Mouse (Mus musculus): ENCODE data around the gene Zdhhc14.
A peak's percentile ranks its signal among the peaks of the same experiment; 100 is the strongest.

The Zdhhc14 gene

GRCm38 (mm10) chr17:5794276-5794675 lies 301.9 kb downstream of the Zdhhc14 start:
- DNase-seq, result no peak

- no peak for DNase-seq
These were observed 303.0 kb downstream of the Zdhhc14 start for GRCm38 (mm10) chr17:5795369-5795768.

GRCm38 (mm10) chr17:5795878-5796277 lies 303.5 kb downstream of the Zdhhc14 start:
- peak; percentile 84 for DNase-seq

DNA sequence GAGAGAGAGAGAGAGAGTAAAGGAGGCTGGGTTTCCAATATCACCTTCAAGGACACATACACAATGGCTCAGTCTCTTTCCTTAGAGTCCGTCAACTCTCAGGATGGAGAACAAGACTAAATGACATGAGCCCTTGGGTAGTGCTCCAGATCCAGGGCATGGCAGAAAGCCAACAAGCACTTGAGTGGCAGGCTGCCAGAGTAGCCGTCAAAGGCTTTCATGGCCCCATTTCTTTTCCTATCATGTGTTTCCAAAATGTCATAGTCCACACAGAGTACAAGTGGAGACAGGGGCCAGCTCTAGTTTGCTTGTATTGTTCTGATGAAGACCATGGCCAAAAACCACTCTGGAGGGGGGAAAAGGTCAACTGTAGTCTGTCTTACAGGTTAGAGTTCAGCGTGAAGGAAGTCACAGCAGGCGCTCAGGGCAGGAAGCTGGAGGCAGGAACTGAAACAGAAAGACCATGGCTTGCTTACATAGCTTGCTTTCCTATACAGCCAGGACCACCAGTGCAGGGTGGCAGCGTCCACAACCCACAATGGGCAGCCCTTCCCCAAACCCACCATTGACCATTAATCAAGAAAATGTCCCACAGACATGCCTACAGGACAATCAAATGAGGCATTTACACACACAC lies 304.9 kb downstream of the Zdhhc14 start:
- DNase-seq, result peak; percentile 43

- DNase-seq, result peak; percentile 63
These were observed 306.0 kb downstream of the Zdhhc14 start for GRCm38 (mm10) chr17:5798221-5798801.

- no peak for DNase-seq
These were observed 306.5 kb downstream of the Zdhhc14 start for GRCm38 (mm10) chr17:5798900-5799299.

- DNase-seq, result no peak
These were observed 307.2 kb downstream of the Zdhhc14 start for GRCm38 (mm10) chr17:5799396-5800021.

DNA sequence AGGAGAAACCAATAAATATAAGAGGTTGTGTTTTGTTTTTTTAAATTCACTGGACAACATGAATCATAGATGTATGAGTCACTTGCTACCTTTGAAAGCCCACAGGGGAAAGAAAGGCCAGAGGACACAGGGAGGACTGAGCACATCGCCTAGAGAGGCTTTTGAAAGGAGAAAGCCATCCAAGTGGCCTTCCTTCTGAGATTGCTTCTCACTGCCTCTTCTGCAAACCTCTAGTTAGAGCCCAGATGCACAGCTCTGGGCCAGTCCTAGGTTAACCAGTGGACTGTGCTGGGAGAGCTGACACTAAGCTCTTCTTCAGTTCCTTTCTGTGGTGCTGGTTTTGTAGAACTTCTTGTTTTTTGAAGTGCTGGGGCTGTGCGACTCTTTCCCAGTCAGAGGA lies 307.9 kb downstream of the Zdhhc14 start:
- no peak for DNase-seq

GRCm38 (mm10) chr17:5800824-5801560 lies 308.6 kb downstream of the Zdhhc14 start:
- DNase-seq, result no peak

DNA sequence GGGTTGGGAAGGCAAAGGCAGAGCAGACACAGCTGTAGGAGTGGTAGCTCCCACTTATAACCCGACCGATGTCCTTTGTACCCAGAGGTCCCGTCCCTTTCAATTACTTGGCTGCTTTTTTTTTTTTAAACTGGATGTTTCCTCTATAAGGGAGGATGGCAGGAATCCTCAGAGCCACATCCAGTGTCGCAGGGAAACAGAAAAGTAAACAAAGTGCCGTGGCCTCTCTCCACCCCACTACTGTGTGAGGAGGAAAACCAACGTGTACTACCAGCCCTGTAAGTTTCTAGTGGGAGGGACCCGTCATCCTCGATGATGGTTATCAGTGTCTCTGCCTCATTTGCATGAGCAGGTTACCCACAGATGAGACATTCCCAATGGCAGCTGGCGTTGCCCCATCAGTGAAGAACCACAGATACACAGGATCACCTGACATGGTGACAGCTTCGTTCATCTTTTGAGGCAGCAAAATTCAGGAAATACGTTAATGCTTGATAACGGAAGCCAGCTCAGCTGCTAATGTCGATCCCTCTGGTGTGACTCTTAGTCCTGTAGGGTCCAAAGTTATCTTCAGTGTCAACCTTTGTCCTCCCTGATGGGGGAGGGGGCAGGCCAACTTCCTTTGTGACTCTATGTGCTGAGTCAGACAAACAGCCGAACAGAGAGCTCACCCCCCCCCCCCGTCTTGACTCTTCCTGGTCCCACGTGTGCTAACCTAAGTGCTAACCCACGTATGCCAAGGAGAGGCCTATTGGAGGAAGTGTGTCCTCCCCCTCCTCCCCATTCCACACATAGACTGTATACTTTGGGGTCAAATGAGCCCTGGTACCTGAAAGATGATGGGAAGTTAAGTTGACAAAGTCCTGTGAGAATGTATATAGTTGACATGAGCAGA lies 309.7 kb downstream of the Zdhhc14 start:
- DNase-seq, result no peak

DNA sequence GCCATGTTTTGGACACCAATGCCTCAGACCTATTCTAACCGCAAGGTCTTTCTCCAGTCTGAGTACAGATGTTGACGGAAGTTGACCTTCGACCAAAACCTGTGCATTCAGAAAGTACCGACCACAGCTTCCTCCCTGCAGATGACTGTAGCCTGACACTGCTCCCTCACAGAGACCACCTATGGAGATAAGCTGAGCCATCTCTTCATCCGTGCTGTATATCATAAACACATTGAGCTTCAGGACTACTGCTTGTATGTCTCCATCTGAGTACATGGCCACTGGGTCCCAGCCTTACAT lies 310.2 kb downstream of the Zdhhc14 start:
- DNase-seq, result no peak
